Mouse (Mus musculus) layer of hippocampus, postnatal 14 days (tissue): ENCODE data around the gene Acot12. TPM values are rescaled to one million over a fixed set of nuclear protein-coding genes. Genes with fewer than 3 reads are reported as not detected.

ENCODE experiments used
- DNase-seq, 2 experiments: peaks; one replicate each; pipeline ENCODE4 v3.0.0; 2021 to 2022; ENCODE audit warnings: low spot score in 2 of 2, mixed read lengths in 1 of 2
- microRNA-seq, 2 experiments: library from miRNA; unstranded; fragments of <30 nt; microRNA quantifications; one replicate each; pipeline ENCODE4 v1.2.0; 2021
- total RNA-seq, 2 experiments: library from RNA; stranded (reverse); gene quantifications; 2 replicates each; pipeline ENCODE4 v1.2.3; 2021

Acot12 gene
- total RNA-seq, 2 experiments from 2014 or later, result 0.23 to 0.55 TPM

GRCm38 (mm10) chr13:91824845-91825550 is 83.7 kb downstream of the Acot12 start:
- DNase-seq, result no peak

GRCm38 (mm10) chr13:91826066-91826465 is 84.8 kb downstream of the Acot12 start:
- no peak for DNase-seq

- DNase-seq, result no peak
Measured at GRCm38 (mm10) chr13:91827876-91828275, 86.6 kb downstream of the Acot12 start.

Small RNA genes within 50 kb of the gene (microRNA-seq; reads per million reads assigned to microRNA genes)
- 0 reads per million in 2 experiments for gene Gm27656

Other genes with a start within 250 kb of the Acot12 start
- gene Zcchc9, start 66.2 kb downstream of the Acot12 start, total RNA-seq, result 10 to 100 TPM; 15.8 to 16.0 TPM
- under 1 TPM; 0.30 to 0.43 TPM for gene Ckmt2, start 135.4 kb downstream of the Acot12 start, total RNA-seq